Mouse (Mus musculus) CH12F3 (cell line): ENCODE measurements around the gene Iqsec1.

Source experiments
- in situ Hi-C: fragments of 300-500 bp; cut with MboI; formaldehyde crosslinking; loops from 2 replicates; pipeline ENCODE4 v1.14.3; 2020; ENCODE audit warnings: low sequenced_read_pairs

The Iqsec1 gene

DNA sequence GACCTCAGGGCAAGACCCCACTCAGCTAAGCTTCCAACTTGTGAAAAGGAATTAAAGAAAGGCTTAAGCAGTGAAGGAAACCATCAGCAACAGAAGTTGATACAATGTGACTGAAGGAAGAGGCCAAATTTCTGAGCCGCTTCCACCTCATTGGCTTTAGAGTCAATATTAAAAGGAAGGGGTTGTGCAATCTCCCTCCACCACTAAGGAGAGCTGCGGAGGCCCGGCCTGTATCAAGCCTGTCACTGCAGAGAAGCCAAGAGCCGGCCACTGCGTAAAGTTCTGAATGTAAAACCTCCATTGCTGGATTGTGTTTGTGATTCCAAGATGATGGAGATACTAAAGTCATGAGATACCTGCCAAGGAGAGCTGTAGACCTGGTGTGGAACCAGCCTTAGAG lies 199.0 kb downstream of the Iqsec1 start:
- in situ Hi-C loops = no loop called here

DNA sequence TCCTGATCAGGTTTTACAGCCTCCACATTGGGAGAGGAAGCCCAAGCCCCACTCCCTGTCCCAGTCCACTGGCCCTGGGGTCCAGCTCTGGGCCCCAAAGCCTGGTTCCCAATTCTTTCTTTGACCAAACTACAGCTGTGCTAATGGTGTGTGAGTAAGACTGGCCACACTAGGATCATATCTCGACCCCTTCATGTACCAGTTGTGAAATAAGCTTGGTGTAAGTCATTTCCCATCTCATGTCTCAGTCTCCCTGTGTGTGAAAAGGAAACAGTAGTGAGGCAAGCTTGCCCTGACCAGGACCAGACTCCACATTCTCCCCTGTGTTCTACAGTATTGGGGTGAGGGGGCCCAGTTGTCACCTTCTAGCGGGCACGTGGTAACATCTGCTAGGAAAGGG lies 200.9 kb downstream of the Iqsec1 start:
- in situ Hi-C loops = no loop called here

DNA sequence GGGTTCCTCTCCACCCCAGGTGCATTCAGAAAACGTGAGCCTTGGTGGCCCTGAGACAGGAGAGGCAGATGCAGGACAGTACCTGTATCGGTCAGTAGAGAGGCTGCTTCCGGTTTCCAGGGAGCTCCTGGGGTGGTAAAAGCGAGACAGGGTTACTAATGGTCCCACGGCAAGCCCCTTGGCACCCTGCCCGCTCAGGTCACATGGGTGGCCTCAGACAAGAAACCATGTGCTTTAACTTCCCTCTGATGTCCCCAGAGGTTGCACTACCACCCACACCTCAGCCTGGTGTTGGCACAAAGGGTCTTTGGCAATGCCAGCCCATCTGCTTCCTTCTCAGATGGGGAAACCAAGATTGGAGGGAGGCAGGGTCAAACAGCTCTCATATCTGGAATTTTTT lies 201.4 kb downstream of the Iqsec1 start:
- in situ Hi-C loops = no loop called here

DNA sequence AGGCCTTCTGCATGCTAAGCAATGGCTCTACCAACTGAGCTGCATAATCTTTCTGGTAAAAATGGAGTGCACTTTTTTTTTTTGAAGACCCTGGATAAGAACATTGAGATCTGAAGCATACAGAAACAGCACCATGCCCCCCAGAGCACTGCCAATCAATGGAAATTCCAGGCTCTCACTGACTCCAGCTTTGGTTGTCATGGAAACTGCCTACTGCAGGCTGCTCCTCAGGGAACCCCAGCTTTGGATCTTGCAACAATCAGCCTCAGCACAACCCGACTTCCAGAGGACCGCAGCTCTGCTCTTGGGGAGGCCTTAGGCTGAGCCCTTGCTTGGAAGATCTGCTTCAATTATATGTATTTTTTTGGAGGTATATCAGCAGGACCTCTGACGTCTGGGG lies 201.9 kb downstream of the Iqsec1 start:
- in situ Hi-C loops = no loop called here

DNA sequence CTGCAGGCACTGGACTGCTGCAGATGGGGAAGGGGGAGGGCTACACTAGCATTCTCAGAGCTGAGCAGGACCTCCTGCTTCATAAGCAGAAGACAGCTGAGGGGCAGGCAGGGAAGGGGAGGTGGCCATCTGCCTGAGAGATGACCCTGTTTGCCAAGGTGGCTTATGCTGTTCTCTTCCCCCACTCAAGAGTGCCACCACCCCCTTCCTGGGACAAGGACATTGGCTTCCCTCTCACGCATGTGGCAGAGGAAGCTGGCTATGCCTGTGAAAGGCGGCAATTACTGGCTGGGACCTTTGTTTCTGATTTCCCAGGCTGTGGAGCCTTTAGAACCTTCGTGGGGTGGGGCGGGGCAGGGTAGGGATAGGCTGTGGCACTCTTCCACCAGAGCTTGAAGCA lies 204.5 kb downstream of the Iqsec1 start:
- in situ Hi-C loops = no loop called here

DNA sequence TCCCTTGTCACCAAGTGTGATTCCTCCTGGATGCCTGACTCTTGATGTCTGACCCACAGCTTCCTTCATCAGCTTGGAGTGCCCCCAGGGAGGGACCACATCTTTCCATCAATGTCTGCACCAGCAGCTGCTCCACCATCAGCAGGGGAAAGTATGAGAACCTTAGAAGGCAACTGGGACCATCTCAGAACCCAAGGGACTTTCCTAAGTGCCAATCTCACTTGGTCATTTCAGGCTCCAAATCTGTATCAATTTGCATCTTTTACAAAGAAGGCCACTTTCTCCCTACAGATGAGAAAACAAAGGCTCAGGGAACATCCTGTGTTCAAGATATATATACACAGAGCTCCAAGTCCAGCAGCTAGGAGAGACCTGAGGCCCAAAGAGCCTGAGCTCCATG lies 205.3 kb downstream of the Iqsec1 start:
- in situ Hi-C loops = no loop called here

DNA sequence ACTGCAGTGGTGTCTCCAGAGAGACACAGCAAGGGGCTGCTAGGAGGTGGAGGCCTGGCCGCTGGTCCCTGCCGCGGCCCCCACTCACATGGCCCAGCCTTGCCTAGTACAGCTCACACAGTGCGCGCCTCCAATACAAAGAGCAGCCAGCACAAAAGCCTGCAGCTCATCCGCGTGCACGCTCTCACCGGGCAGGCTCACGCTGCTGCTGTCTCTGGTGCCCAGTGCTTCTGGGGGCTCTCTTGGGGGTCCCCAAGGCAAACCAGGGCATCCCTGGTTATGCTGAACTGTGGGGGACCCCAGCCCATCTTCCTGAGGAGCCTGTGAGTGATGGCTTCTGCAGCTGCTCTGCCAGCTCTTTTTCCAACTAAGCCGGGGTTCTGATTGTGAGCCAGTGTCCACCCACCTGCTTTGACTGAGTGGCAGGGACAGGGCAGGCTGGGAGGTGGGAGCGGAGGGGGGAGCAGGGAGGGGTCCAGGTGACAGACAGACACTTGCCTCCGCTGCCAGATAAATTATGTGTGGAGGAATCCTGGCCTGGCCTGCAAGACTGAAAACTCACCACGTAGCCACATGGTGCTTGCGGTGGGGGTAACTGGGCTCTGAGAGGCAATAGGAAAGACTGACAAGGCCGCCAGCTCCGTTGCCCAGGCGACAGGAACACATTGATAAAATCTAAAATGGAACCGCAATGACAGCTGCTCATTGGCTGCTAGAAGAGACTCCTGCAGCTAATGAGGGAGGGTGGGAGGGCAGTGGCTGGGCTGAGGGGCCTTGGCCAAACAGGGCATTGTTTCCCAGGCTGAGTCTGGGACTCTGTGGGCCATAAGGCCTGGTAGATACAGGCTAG lies 206.3 kb downstream of the Iqsec1 start:
- in situ Hi-C loops = no loop called here

DNA sequence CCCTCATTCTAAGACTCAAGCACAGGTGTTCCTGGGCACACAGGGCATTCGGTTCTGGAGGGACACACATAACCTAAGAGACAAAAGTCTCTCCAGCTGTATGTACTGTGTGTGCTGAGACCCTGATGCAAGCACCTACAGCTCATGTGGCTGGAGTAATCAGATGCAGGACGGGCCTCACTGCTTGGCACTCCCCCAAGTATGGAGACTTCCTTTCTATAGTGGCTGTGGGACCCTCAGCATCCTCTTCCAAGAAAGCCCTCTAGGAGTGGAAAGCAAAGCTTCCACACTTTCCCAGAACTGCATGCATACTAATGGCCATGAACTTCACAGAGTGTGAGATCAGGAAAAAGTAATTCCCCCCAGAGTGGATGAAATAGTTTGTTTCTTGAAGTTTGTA lies 208.0 kb downstream of the Iqsec1 start:
- in situ Hi-C loops = no loop called here

DNA sequence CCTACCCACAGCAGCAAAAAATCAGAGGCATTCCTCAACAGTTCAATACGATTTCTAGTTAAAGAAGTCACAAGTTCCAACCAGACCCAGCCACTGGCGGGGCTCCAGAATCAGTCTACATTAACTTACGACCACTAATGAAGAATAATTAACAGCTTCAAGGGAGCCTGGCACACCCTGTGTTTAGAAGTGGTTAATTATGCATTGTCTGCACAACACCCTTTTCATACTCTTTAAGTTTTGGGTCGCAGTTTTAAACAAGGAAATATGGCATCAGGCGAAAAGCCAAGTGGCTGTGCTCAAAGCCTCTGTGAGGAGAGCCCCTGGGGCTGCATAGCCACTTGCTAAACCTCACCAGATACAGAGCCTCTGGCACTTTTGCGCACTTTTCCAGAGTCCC lies 209.6 kb downstream of the Iqsec1 start:
- in situ Hi-C loops = no loop called here

DNA sequence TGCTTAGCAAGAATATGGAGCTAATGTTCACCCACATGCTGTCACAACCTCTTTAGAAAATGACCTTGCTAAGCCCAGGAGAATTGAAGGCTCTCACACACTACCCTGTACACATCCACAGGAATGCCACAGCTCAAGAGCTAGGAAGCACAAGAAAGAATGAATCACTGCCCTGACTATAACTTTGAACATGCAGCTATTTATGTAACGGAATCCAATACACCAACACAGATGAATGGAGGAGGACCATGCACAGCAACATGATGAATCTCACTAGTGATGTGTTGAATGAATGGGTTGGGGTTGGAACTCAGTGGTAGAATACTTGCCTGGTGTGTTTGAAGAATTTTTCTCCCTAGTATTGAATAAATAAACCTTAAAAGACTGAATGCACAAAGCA lies 211.2 kb downstream of the Iqsec1 start:
- in situ Hi-C loops = no loop called here

DNA sequence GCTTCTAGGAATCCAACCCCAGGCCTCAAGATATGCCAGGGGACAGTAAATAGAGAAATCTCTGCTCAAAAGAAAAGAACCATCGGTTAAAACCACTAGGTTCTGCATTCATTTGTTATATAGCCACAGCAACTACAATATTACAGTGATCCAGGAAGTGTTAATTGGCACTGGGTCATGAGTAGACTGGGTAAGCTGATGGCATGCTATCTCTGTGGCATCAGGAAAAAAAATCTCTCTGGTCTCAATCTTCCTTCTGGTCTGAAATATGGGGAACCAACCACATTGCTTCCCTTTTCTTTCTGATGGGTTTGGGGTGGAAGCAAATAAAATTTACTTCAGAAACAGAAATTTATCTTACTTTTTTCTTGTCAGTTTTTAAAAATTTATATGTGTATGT lies 212.9 kb downstream of the Iqsec1 start:
- in situ Hi-C loops = no loop called here

DNA sequence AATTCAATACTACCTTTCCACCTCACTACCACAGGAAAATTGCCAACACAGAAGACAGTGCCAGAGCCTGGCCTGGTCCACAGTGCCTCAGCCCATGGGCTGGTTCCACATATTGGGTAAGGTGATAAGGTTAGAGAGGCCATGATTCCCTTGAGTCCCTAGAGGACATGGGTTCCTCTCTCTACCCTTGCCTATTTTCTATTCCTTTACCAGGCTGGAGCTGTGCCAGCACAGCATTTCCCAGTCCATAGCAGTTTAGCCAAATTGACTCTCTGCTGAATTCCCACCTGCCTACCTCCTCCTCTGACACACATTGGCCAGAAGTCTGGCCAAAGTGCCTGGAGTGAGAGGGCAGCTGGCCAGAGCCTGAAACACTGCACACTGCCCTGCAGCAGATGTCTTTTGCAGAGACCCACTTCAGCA lies 214.7 kb downstream of the Iqsec1 start:
- in situ Hi-C loops = no loop called here

DNA sequence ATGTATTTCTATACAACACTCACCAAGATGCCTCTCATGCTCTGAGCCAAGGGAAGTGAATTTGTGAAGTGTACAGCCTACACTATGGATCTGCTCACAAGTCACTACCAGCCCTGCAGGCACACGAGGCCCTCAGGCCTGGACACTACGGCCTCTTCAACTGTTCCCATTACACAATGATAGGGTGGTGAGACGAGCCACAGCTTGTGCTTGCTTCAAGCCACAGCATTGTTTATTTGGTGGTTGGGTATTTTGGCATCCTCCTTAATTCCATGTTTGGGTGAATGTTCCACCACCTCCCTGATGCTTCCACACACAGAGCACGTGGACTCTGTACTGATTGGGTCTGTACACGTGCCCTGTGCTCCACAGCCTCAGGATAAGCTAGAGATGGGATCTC lies 216.4 kb downstream of the Iqsec1 start:
- in situ Hi-C loops = no loop called here

DNA sequence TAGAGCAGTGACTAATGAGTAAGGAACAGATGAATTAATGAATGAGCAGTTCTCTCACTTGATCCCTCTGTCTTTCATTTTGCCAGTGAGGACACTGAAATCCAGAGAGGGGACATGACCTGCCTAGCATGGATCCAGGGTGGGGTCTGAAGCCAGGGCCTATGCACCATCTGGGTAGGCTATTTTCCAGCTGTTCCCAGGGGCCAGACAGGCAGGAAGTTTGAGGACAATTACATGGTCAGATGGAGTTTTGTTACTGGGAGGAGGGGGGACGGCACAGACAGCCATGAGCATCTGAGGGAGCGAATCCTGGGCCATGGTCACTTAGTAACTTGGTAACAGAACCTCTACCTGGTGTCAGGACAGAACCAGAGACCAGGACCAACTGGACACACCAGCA lies 220.0 kb downstream of the Iqsec1 start:
- in situ Hi-C loops = no loop called here

DNA sequence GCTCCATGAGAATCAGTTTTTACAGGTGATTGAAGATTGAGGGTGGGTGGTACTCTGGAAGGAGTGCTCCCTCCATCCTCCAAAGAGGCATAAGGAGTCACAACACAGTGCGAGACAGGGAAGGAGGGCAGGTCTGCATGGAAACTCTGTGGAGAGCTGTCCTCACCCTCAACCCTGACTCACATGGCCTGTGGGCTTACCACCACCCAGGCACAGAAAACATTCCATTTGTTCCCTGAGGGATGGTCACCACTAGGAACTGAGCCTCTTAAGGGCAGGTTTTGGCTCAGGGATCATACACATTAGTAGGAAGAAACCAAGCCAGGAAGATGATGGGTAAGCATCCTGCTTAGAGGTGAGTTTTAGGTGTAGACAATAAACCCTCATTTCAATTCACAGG lies 220.6 kb downstream of the Iqsec1 start:
- in situ Hi-C loops = no loop called here

DNA sequence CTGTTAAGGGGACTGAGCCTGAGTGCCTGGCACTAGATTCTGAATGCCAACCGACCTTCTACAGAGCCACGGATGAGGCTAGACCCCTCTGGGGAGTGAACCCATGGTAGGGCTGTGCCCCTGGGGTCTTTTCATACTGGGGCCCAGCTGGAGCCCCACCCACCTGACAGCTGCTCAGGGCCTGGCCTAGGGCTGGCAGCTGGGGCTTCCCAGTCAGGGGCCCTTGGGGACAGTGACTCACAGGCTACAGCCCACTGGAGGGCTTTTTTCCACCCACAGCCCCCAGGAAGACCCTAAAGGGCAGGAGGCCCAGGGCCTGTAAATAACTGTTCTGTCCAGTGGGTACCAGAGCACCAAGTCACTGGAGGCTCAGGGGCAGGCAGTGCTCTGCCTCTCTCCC lies 223.7 kb downstream of the Iqsec1 start:
- in situ Hi-C loops = no loop called here

DNA sequence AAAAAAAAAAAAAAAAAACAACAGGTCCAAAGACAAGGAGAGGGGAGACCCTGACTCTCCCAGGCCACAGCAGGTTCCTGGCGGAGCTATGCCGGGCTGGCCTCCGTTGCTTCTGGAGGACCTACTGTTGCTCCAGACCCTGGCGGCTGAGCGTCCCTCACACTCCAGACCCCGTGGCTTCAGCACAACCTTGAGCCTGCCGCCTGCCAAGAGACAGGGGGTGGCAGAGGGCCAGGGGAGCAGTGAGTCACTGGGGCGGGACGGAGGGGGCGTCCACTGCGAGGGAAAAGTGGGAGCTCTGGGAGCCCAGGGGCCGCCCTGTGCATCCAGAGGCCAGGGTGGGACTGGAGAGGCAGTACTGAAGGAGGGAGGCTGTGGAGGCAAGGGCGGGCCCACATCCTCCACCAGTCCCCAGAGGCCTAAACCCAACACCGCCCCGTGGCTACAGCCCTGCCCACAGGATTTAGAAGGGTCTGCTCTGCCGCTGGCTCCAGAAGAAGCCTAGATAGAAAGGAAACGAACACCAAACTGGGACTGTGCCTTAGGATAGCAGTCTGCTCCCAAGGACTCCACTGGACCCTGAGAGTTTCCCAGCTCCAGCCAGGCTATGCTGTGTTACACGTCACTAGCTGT lies 224.4 kb downstream of the Iqsec1 start:
- in situ Hi-C loops = no loop called here

DNA sequence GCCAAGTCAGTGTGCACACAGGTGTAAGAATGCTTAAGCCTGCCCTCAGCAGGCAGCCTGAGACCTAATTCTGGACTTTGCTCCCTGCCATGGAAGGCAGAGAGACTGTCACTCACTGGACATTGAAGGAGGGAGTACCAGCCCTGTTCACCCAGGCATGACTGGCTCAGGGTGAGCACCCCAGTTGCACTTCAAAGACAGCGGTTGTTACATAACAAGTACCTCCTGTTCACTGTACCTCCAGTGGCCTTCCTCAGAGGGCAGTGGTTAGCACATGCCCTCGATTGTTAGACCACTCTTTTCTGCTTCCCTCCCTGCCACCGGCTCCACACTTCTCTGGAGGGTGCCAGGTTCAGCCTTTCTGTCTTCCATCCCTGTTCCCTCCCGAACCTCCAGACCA lies 225.2 kb downstream of the Iqsec1 start:
- in situ Hi-C loops = no loop called here

DNA sequence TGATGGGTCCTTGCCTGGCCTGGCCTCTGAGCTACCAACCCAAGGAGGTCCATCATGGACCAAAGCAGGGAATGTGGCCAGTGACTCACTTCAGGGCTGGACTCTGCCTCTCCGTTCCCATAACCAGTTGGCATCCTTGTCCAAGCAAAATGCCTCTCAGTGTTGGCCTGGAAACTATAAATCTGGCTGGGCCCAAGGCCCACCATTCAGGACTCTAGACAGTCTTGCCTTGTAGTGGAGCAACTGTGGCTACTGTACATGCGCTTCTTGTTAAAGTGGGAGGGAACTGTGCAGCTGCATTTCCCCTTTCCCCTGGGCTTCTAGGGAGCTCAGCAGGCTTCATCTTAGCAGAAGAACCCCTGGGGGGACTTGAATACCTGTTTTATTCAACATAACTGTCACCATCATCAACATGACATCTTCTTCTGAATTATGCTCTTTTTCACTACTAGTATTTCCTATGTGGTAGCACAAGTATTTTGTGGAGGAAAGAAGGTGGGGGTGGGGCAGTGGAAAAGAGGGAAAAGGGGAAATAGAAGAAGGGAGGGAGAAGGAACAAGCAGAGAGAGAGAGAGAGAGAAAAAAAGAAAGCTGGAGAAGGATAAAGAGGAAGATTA lies 226.3 kb downstream of the Iqsec1 start:
- in situ Hi-C loops = no loop called here

DNA sequence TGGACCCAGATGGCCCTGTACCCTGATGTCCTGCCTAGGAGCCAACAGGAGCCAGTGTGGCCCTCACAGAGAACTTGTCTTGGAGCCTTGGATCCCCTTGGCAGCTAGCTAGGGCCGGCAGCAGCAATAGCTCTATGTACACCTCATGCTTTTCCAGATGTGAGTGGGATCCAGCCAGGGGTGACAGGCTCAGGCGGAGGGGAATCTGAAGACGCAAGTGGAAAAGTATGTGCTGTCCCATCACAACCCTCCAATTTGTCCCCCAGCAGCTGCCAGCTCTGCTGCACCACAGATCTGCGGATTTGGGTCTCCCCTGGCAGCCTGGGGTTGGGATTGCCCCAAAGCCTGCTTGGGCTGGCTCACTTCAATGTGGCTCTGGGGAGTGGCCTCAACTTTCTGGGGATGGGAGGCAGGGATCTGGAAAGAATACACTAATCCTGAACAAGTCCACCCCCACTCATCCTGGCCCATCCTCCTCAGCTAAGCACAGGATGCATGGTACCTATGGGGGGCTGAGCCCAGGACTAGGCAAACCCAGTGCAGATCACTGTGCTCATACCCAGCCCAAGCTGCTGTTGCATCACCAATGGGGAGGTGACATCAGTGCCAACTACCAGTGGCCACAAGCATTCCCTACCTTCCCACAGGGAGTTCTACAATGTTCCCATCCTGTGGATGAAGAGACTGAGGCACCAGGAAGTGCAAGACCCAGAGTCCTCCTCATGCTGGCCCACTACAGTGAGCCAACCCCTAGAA lies 227.0 kb downstream of the Iqsec1 start:
- in situ Hi-C loops = no loop called here

DNA sequence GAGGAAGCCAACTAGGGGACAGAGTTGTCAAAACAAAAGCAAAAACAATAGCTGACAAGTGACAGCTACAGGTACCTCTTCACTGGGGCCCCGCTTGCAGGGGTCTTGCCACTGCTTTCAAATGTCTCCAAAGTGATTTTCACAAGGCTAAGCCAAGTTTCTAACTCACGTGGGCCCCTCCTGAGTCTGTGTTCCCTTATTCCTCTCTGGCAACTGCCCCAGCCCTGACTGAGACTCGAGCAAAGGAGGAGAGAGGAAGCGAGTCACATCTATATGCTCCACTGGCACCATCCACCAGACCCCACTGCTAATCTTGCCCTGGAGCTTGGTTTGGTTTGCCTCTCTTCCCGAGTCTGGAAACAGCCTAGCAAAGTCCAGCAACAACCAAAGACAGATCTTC lies 227.6 kb downstream of the Iqsec1 start:
- in situ Hi-C loops = no loop called here

DNA sequence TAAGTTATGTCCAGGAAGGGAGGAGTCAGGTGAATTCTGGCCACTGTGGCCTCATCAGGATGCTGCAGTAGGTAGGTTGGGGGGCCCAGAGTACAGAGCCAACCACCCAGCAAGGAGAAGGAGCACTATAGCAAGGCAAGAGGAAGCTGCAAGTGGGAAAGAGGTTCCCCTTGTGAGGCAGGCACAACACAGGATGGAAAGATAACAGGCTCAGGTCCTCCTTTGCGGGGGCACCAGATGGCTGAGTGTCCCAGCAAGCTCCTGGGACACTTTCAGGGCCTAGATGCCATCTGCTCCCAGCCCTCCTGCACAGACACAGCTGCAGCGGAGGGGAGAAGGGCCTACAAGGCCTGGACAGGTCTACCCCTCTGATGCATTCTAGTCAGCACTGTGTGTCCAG lies 228.7 kb downstream of the Iqsec1 start:
- in situ Hi-C loops = no loop called here
